Comparison of ENCODE assay signal across 8 mouse cellular contexts in genomic region chr2:125624837-125625351, GRCm38 (mm10). TPM values are rescaled to one million over a fixed set of nuclear protein-coding genes. Genes with fewer than 3 reads are reported as not detected.
DNase-seq lines count a peak whose midpoint lies in the region; ATAC-seq lines count a peak whose summit lies in the region.

Gene Cep152, minus strand, starts transcription at chr2:125625113.

- H3K9me3 ChIP-seq in intestine, embryonic 14.5 days (ENCODE audit: control insufficient read depth, low read length): no peaks in the 10 kb centered on the region

- peaks cover 5% of the 10 kb centered on the region for H3K36me3 ChIP-seq in intestine, embryonic 14.5 days (ENCODE audit: control insufficient read depth, insufficient read depth, low read length)

- peak within 1 kb of the TSS; percentile 78 for H3K9ac ChIP-seq in intestine, embryonic 14.5 days (ENCODE audit: low read length)

- peak within 1 kb of the TSS; percentile 71 for H3K4me2 ChIP-seq in intestine, embryonic 14.5 days (ENCODE audit: low read length)

- peak within 1 kb of the TSS; percentile 27; the same call in 1 of the 2 replicates for H3K27ac ChIP-seq in intestine, embryonic 14.5 days (ENCODE audit: low read depth)

- intact Hi-C loops in left cerebral cortex, postnatal 14 days (cut with DNase I): no loop called here

- peak; percentile 99 for ATAC-seq in intestine, embryonic 14.5 days (replicated peaks; ENCODE audit: low FRiP score, low TSS enrichment, low read depth)

- peak within 1 kb of the TSS; percentile 92 for H3K4me3 ChIP-seq in intestine, embryonic 14.5 days (ENCODE audit: low read depth, low read length)

- under 1% methylated on average over 50 of the region's 50 CpGs for WGBS in intestine, embryonic 14.5 days

- no peaks in the 10 kb centered on the region for H3K27me3 ChIP-seq in intestine, embryonic 14.5 days (replicated peaks; ENCODE audit: control insufficient read depth, insufficient read depth, low read length)

- H3K4me1 ChIP-seq in intestine, embryonic 14.5 days (replicated peaks; ENCODE audit: control insufficient read depth, insufficient read depth, low read length): peaks cover 10% of the 10 kb centered on the region; the same call in 1 of the 2 replicates

- DNase-seq in adrenal gland, adult 18-20 months (ENCODE audit: low spot score in 2 of 2): peak; percentile 94 to 96
- DNase-seq in embryo, embryonic 11 days: peak; percentile 99
- peak; percentile 97 for DNase-seq in gastrocnemius, postnatal 25 days
- DNase-seq in intestine, embryonic 14.5 days (ENCODE audit: low spot score): peak; percentile 97
- peak; percentile 95 to 97 for DNase-seq in left cerebral cortex, postnatal 14 days (ENCODE audit: low spot score in 2 of 2)
- peak; percentile 97 for DNase-seq in mesoderm, embryonic 11.5 days (ENCODE audit: low read depth, low spot score)
- peak; percentile 94 to 96 for DNase-seq in right cerebral cortex, postnatal 36 days (ENCODE audit: low spot score in 2 of 2)
- DNase-seq in yolk sac, embryonic 10.5 days (ENCODE audit: low spot score): peak; percentile 98

RNA-seq across cellular contexts. Expression of gene Cep152, which starts in this region (rescaled TPM):
- total RNA-seq in adrenal gland, adult 18-20 months (2021): 1 to 10 TPM; 2.7 to 2.9 TPM
- 1 to 10 TPM; 1.1 TPM for total RNA-seq in gastrocnemius, postnatal 25 days (2021)
- polyA plus RNA-seq in intestine, embryonic 14.5 days (2014; fragmentation: Nextera tagmentation; extraction: Ambion mirVana): 6.3 and 6.8 TPM in 2 replicates
- 1 to 10 TPM; 1.7 to 2.2 TPM for total RNA-seq in left cerebral cortex, postnatal 14 days (2021)

Comparison
In these comparisons a context has a peak if more than half of its experiments do, and no peak if none do; other contexts are left out.
1. Peak in every context shown above with its lines: DNase-seq, ATAC-seq, H3K4me3 ChIP-seq and H3K27ac ChIP-seq.